Mouse (Mus musculus): ENCODE data around the gene Gm5741. TPM values are rescaled to one million over a fixed set of nuclear protein-coding genes. Genes with fewer than 3 reads are reported as not detected.

Gene Gm5741
- polyA plus RNA-seq, 1 experiment from 2014 or later, result not detected

DNA sequence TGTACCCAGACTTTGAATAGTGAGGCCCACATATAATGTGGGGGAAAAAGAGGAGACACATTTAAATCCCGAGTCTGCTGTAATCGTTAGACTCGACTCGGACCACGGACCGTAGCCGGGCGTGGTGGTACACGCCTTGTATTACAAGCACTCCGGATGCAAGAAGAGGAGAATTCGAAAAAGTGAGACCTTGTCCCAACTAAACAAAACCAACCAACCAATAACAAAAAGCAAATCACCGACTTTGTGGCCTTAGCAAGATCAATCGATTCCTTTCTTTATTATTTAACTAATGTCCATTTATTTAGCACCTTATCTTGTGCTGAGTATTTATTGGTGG is 40.3 kb downstream of the Gm5741 start:
- WGBS, result 2% methylated on average over 13 of the region's 13 CpGs
- Histone ChIP-seq H3K36me3 (ENCODE audit: control insufficient read depth, insufficient read depth, low read length) (peaks cover 20% of the 10 kb centered on the region), H3K4me2 (replicated peaks; ENCODE audit: low read depth) (peak overlapping the region; percentile 91), H3K4me3 (ENCODE audit: low read depth, low read length) (peak overlapping the region; percentile 99), H3K9ac (ENCODE audit: low read length) (peak overlapping the region; percentile 99), H3K4me1 (replicated peaks; ENCODE audit: control insufficient read depth, insufficient read depth) (peaks cover 3% of the 10 kb centered on the region; the same call in 1 of the 2 replicates), H3K9me3 (ENCODE audit: control insufficient read depth, low read length) (no peaks in the 10 kb centered on the region), H3K27ac (replicated peaks) (peak overlapping the region; percentile 95), H3K27me3 (ENCODE audit: control insufficient read depth, insufficient read depth, low read length) (no peaks in the 10 kb centered on the region)
- ATAC-seq (ENCODE audit: low FRiP score, low TSS enrichment) (no peak), DNase-seq (ENCODE audit: low spot score) (peak; percentile 46)
- no peak for TF ChIP-seq CTCF (IDR thresholded peaks at IDR 0.05; ENCODE audit: low read depth)
- TF ChIP-seq EP300 (optimal IDR thresholded peaks at IDR 0.05), result no peak

DNA sequence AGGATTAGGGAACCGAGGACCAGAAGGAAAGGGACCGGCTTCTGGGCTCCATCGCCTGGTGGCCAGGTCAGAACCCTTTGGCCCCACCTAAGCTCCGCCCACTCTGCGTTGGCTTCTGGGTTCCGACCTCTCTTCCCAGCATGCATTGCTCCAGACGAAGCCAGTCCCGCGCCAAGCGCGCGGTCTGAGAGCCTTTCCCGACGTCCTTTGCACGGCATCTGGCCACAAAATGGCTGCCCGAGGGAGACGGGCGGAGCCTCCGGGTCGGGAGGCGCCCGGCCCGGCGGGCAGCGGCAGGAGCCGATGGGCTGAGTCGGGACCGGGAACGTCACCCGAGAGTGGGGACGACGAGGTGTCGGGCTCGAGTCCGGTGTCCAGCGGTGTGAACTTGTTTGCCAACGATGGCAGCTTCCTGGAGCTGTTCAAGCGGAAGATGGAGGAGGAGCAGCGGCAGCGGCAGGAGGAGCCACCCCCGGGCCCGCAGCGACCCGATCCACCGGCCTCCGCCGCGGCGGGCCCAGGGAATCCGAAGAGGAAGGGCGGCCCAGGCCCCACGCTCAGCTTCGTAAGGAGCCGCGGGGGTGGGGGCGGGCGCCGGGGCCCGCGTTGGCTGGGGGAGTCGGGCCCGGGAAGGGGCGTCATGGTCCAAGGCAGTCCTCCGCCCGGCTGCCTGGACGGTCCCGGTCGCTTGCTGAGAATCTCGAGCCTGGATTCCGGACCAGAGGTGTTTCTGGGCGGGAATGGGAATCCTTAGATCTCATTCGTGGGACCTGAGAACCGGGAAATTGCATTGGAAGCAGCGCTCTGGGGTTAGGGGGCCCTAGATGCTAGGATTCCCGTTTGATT is 40.9 kb downstream of the Gm5741 start, which contains the start of gene Trir:
TSS of gene Trir (plus strand) at position 154 of the 846 bp plus-strand sequence.
- Histone ChIP-seq H3K4me2 (replicated peaks; ENCODE audit: low read depth) (peak within 1 kb of the TSS; percentile 91), H3K36me3 (ENCODE audit: control insufficient read depth, insufficient read depth, low read length) (peaks cover 14% of the 10 kb centered on the region), H3K27me3 (ENCODE audit: control insufficient read depth, insufficient read depth, low read length) (no peaks in the 10 kb centered on the region), H3K9me3 (ENCODE audit: control insufficient read depth, low read length) (no peaks in the 10 kb centered on the region), H3K4me1 (replicated peaks; ENCODE audit: control insufficient read depth, insufficient read depth) (peaks cover 3% of the 10 kb centered on the region; the same call in 1 of the 2 replicates), H3K4me3 (ENCODE audit: low read depth, low read length) (peak within 1 kb of the TSS; percentile 99), H3K9ac (ENCODE audit: low read length) (peak within 1 kb of the TSS; percentile 99), H3K27ac (replicated peaks) (peak within 1 kb of the TSS; percentile 95)
- DNase-seq (ENCODE audit: low spot score) (peak; percentile 96), ATAC-seq (ENCODE audit: low FRiP score, low TSS enrichment) (peak; percentile 83)
- no peak for TF ChIP-seq CTCF (IDR thresholded peaks at IDR 0.05; ENCODE audit: low read depth)
- under 1% methylated on average over 65 of the region's 75 CpGs for WGBS

DNA sequence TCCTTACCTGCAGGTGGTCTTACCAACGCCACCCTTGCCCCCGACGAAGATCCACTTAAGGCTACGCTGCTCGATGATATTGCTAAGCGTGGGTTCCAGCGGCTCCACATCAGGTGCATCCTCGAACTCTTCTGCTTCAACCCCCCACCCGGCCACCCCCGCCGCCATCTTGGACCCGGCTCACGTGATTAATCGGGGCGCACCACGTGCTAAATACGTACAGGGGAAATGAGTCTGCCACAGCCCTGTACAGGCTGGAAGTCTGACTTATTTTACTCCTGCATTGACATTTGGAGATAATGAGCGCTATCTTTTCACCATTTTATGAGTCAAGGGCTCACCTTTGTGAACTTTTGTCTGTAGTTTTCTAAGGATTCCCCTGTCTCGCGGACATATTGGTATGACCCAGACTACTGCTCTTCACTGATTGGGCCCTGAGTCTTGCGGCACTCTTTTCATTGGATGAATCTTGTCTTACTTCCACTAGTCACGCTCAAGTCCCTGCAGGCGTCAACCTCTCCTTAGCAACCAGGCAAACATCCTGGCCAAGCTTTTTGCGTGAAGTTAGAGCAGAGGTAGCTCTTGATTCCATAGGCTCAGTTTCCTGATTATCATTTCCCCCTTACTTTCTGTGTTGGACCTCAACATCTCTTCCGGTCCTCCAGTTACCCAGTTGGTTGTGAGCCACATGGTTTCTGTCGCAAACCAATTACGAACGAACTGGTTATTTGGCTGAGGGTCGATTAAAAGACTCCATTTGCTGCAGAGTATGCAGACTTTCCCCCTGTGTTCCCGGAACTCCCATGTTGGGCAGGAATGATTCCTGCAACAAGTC is 42.5 kb downstream of the Gm5741 start, which contains the start of gene Asna1:
TSS of gene Asna1 (minus strand) at position 184 of the 835 bp plus-strand sequence.
- H3K4me2 ChIP-seq (replicated peaks; ENCODE audit: low read depth), result peak within 1 kb of the TSS; percentile 91
- 3% methylated on average over 30 of the region's 30 CpGs for WGBS

DNA sequence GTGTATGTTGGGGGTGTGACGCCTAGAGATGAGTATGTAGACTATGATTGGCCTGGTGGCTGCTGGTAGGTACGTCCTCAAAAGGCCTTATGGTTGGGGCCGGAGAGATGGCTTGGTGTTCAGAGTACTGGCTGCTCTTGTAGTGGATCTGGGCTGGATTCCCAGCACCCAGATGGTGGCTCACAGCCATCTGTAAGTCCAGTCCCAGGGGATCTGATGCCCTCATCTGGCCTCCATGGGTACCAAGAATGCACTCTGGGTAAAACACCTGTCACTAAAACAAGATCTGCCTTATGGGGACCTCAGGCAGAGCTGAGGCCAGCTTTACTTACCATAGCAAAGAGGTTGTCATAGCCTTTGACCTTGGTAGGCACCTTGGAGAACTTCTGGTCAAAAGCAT is 43.9 kb downstream of the Gm5741 start:
- Histone ChIP-seq H3K4me2 (replicated peaks; ENCODE audit: low read depth) (peak overlapping the region; percentile 91; the same call in 1 of the 2 replicates), H3K4me3 (ENCODE audit: low read depth, low read length) (no peak overlapping the region), H3K9ac (ENCODE audit: low read length) (no peak overlapping the region), H3K36me3 (ENCODE audit: control insufficient read depth, insufficient read depth, low read length) (peaks cover 17% of the 10 kb centered on the region), H3K9me3 (ENCODE audit: control insufficient read depth, low read length) (no peaks in the 10 kb centered on the region), H3K27ac (replicated peaks) (no peak overlapping the region), H3K4me1 (replicated peaks; ENCODE audit: control insufficient read depth, insufficient read depth) (peaks cover 3% of the 10 kb centered on the region; the same call in 1 of the 2 replicates), H3K27me3 (ENCODE audit: control insufficient read depth, insufficient read depth, low read length) (no peaks in the 10 kb centered on the region)
- no peak for DNase-seq (ENCODE audit: low spot score)
- ATAC-seq (ENCODE audit: low FRiP score, low TSS enrichment), result no peak
- WGBS, result 90% methylated on average over 3 of the region's 3 CpGs
- TF ChIP-seq CTCF (IDR thresholded peaks at IDR 0.05; ENCODE audit: low read depth) (no peak), EP300 (optimal IDR thresholded peaks at IDR 0.05) (no peak)

More for the DNA sequence above, 42.5 kb downstream of the Gm5741 start, which contains the start of gene Asna1:
- peaks cover 3% of the 10 kb centered on the region; the same call in 1 of the 2 replicates for H3K4me1 ChIP-seq (replicated peaks; ENCODE audit: control insufficient read depth, insufficient read depth)
- ATAC-seq (ENCODE audit: low FRiP score, low TSS enrichment) (peak; percentile 92), DNase-seq (ENCODE audit: low spot score) (peak; percentile 85)
- H3K36me3 ChIP-seq (ENCODE audit: control insufficient read depth, insufficient read depth, low read length), result peaks cover 12% of the 10 kb centered on the region
- no peaks in the 10 kb centered on the region for H3K27me3 ChIP-seq (ENCODE audit: control insufficient read depth, insufficient read depth, low read length)
- H3K27ac ChIP-seq (replicated peaks), result peak within 1 kb of the TSS; percentile 95
- H3K9me3 ChIP-seq (ENCODE audit: control insufficient read depth, low read length), result no peaks in the 10 kb centered on the region
- peak within 1 kb of the TSS; percentile 79 for H3K4me3 ChIP-seq (ENCODE audit: low read depth, low read length)
- TF ChIP-seq EP300 (optimal IDR thresholded peaks at IDR 0.05) (no peak), CTCF (IDR thresholded peaks at IDR 0.05; ENCODE audit: low read depth) (no peak)
- peak within 1 kb of the TSS; percentile 81 for H3K9ac ChIP-seq (ENCODE audit: low read length)

GRCm38 (mm10) chr8:85021514-85022055 is 46.2 kb downstream of the Gm5741 start:
- Histone ChIP-seq H3K9ac (ENCODE audit: low read length) (no peak overlapping the region), H3K36me3 (ENCODE audit: control insufficient read depth, insufficient read depth, low read length) (peaks cover 27% of the 10 kb centered on the region)

More at GRCm38 (mm10) chr8:85021514-85022055, 46.2 kb downstream of the Gm5741 start:
- no peaks in the 10 kb centered on the region for H3K9me3 ChIP-seq (ENCODE audit: control insufficient read depth, low read length)
- ATAC-seq (ENCODE audit: low FRiP score, low TSS enrichment), result no peak
- H3K27ac ChIP-seq (replicated peaks), result no peak overlapping the region
- no peak overlapping the region for H3K4me3 ChIP-seq (ENCODE audit: low read depth, low read length)
- no peak overlapping the region for H3K4me2 ChIP-seq (replicated peaks; ENCODE audit: low read depth)
- WGBS, result 92% methylated on average over 3 of the region's 3 CpGs
- TF ChIP-seq CTCF (IDR thresholded peaks at IDR 0.05; ENCODE audit: low read depth) (peak; percentile 28), EP300 (optimal IDR thresholded peaks at IDR 0.05) (no peak)
- H3K27me3 ChIP-seq (ENCODE audit: control insufficient read depth, insufficient read depth, low read length), result no peaks in the 10 kb centered on the region
- DNase-seq (ENCODE audit: low spot score), result no peak
- 0 out of 2 replicates have a peak, but pooled peaks cover 3% of the 10 kb centered on the region for H3K4me1 ChIP-seq (replicated peaks; ENCODE audit: control insufficient read depth, insufficient read depth)

Small RNA genes lying within 50 kb of the gene (microRNA-seq; reads per million reads assigned to microRNA genes)
- gene Gm23388 (not detected), gene Mir7070 (not detected)

Other genes with a start within 250 kb of the Gm5741 start
- gene Dand5, start 245.2 kb downstream of the Gm5741 start, polyA plus RNA-seq (2015; fragmentation: Nextera tagmentation; extraction: Ambion mirVana), result 3.3 TPM in 2 replicates
- 38.5 and 39.3 TPM in 2 replicates for gene Gadd45gip1, start 236.5 kb downstream of the Gm5741 start, polyA plus RNA-seq (2015; fragmentation: Nextera tagmentation; extraction: Ambion mirVana)
- 69.8 and 70.6 TPM in 2 replicates for gene Rad23a, start 227.3 kb downstream of the Gm5741 start, polyA plus RNA-seq (2015; fragmentation: Nextera tagmentation; extraction: Ambion mirVana)
- 522 and 537 TPM in 2 replicates for gene Calr, start 221.0 kb downstream of the Gm5741 start, polyA plus RNA-seq (2015; fragmentation: Nextera tagmentation; extraction: Ambion mirVana)
- 43.3 and 44.3 TPM in 2 replicates for gene Farsa, start 211.0 kb downstream of the Gm5741 start, polyA plus RNA-seq (2015; fragmentation: Nextera tagmentation; extraction: Ambion mirVana)
- 25.0 and 27.3 TPM in 2 replicates for gene Syce2, start 195.9 kb downstream of the Gm5741 start, polyA plus RNA-seq (2015; fragmentation: Nextera tagmentation; extraction: Ambion mirVana)
- gene Gcdh, start 174.1 kb downstream of the Gm5741 start, polyA plus RNA-seq (2015; fragmentation: Nextera tagmentation; extraction: Ambion mirVana), result 18.5 and 21.1 TPM in 2 replicates
- gene Klf1, start 166.1 kb downstream of the Gm5741 start, polyA plus RNA-seq (2015; fragmentation: Nextera tagmentation; extraction: Ambion mirVana), result 0.51 and 0.82 TPM in 2 replicates
- 15.9 and 17.4 TPM in 2 replicates for gene Dnase2a, start 159.4 kb downstream of the Gm5741 start, polyA plus RNA-seq (2015; fragmentation: Nextera tagmentation; extraction: Ambion mirVana)
- gene Mast1, start 130.6 kb downstream of the Gm5741 start, polyA plus RNA-seq (2015; fragmentation: Nextera tagmentation; extraction: Ambion mirVana), result 0.87 and 1.1 TPM in 2 replicates
- 0.05 and 0.13 TPM in 2 replicates for gene Rtbdn, start 121.0 kb downstream of the Gm5741 start, polyA plus RNA-seq (2015; fragmentation: Nextera tagmentation; extraction: Ambion mirVana)
- gene Gm49661, start 98.5 kb downstream of the Gm5741 start, polyA plus RNA-seq (2015; fragmentation: Nextera tagmentation; extraction: Ambion mirVana), result not detected in 2 replicates
- gene Prdx2, start 98.4 kb downstream of the Gm5741 start, polyA plus RNA-seq (2015; fragmentation: Nextera tagmentation; extraction: Ambion mirVana), result 370 and 376 TPM in 2 replicates
- gene Rnaseh2a, start 98.2 kb downstream of the Gm5741 start, polyA plus RNA-seq (2015; fragmentation: Nextera tagmentation; extraction: Ambion mirVana), result 79.4 and 80.1 TPM in 2 replicates
- gene Junb, start 89.3 kb downstream of the Gm5741 start, polyA plus RNA-seq (2015; fragmentation: Nextera tagmentation; extraction: Ambion mirVana), result 88.5 and 95.9 TPM in 2 replicates
- gene Hook2, start 77.4 kb downstream of the Gm5741 start, polyA plus RNA-seq (2015; fragmentation: Nextera tagmentation; extraction: Ambion mirVana), result 28.8 and 30.9 TPM in 2 replicates
- gene Best2, start 53.5 kb downstream of the Gm5741 start, polyA plus RNA-seq (2015; fragmentation: Nextera tagmentation; extraction: Ambion mirVana), result 0.06 and 0.16 TPM in 2 replicates
- 68.0 and 71.8 TPM in 2 replicates for gene Asna1, start 42.7 kb downstream of the Gm5741 start, polyA plus RNA-seq (2015; fragmentation: Nextera tagmentation; extraction: Ambion mirVana)
- gene Trir, start 41.2 kb downstream of the Gm5741 start, polyA plus RNA-seq (2015; fragmentation: Nextera tagmentation; extraction: Ambion mirVana), result 94.4 and 95.1 TPM in 2 replicates
- gene Tnpo2, start 31.1 kb downstream of the Gm5741 start, polyA plus RNA-seq (2015; fragmentation: Nextera tagmentation; extraction: Ambion mirVana), result 12.5 and 15.4 TPM in 2 replicates
- gene Fbxw9, start 7.9 kb downstream of the Gm5741 start, polyA plus RNA-seq (2015; fragmentation: Nextera tagmentation; extraction: Ambion mirVana), result 25.7 and 28.4 TPM in 2 replicates
- gene Dhps, start 3.8 kb upstream of the Gm5741 start, polyA plus RNA-seq (2015; fragmentation: Nextera tagmentation; extraction: Ambion mirVana), result 40.2 and 42.2 TPM in 2 replicates
- 114 and 117 TPM in 2 replicates for gene Wdr83os, start 12.8 kb upstream of the Gm5741 start, polyA plus RNA-seq (2015; fragmentation: Nextera tagmentation; extraction: Ambion mirVana)
- 22.3 and 23.6 TPM in 2 replicates for gene Wdr83, start 13.3 kb upstream of the Gm5741 start, polyA plus RNA-seq (2015; fragmentation: Nextera tagmentation; extraction: Ambion mirVana)
- 29.1 and 32.6 TPM in 2 replicates for gene Man2b1, start 15.3 kb upstream of the Gm5741 start, polyA plus RNA-seq (2015; fragmentation: Nextera tagmentation; extraction: Ambion mirVana)
- gene Zfp791, start 55.1 kb upstream of the Gm5741 start, polyA plus RNA-seq (2015; fragmentation: Nextera tagmentation; extraction: Ambion mirVana), result 1.2 and 1.5 TPM in 2 replicates
- gene Cks1brt, start 83.9 kb upstream of the Gm5741 start, polyA plus RNA-seq (2015; fragmentation: Nextera tagmentation; extraction: Ambion mirVana), result 0.05 TPM in 1 of 2 replicates, not detected in the other
- not detected in 2 replicates for gene Olfr371, start 158.0 kb upstream of the Gm5741 start, polyA plus RNA-seq (2015; fragmentation: Nextera tagmentation; extraction: Ambion mirVana)
- gene Orc6, start 231.7 kb upstream of the Gm5741 start, polyA plus RNA-seq (2015; fragmentation: Nextera tagmentation; extraction: Ambion mirVana), result 36.1 and 39.5 TPM in 2 replicates
- gene Vps35, start 231.8 kb upstream of the Gm5741 start, polyA plus RNA-seq (2015; fragmentation: Nextera tagmentation; extraction: Ambion mirVana), result 75.9 and 78.0 TPM in 2 replicates